Mouse (Mus musculus) pancreas, adult 10 weeks (tissue): ENCODE data around the gene Lag3. TPM values are rescaled to one million over a fixed set of nuclear protein-coding genes. Genes with fewer than 3 reads are reported as not detected.

Experiments used
- polyA plus RNA-seq: library from polyadenylated mRNA; stranded (reverse); fragments of 350-450 nt; fragmentation: Illumina TruSeq; extraction: RNeasy Lipid Tissue Mini Kit (QIAGEN cat#74804); gene quantifications from one replicate; pipeline ENCODE4 v1.2.3, GENCODE M21; 2015; ENCODE audit warnings: low read depth, low replicate concordance; ENCODE audit not compliant: insufficient read depth

The Lag3 gene
- polyA plus RNA-seq, result 2.0 TPM

GRCm38 (mm10) chr6:124911533-124912218, at the start of gene Lag3:
Gene Lag3, minus strand, starts transcription at chr6:124911705.

GRCm38 (mm10) chr6:124930754-124931524, 19.4 kb upstream of the Lag3 start, which contains the start of gene Mlf2:
Gene Mlf2, plus strand, starts transcription at chr6:124931386.

GRCm38 (mm10) chr6:124919695-124920317, 8.3 kb upstream of the Lag3 start, which contains the start of gene Ptms:
Gene Ptms, minus strand, starts transcription at chr6:124920103.

GRCm38 (mm10) chr6:124887986-124888385, 23.5 kb downstream of the Lag3 start, which contains the start of gene Cd4:
Gene Cd4, minus strand, starts transcription at chr6:124888221.

GRCm38 (mm10) chr6:124863658-124864298, 47.7 kb downstream of the Lag3 start, which contains the start of gene Gpr162:
Gene Gpr162, minus strand, starts transcription at chr6:124863983.

GRCm38 (mm10) chr6:124856916-124857839, 54.3 kb downstream of the Lag3 start, which contains the start of gene P3h3:
Gene P3h3, minus strand, starts transcription at chr6:124857752.

Other genes with a start within 250 kb of the Lag3 start
- gene Lpcat3, start 248.7 kb downstream of the Lag3 start, polyA plus RNA-seq, result 19.6 TPM
- gene Emg1, start 199.5 kb downstream of the Lag3 start, polyA plus RNA-seq, result 33.9 TPM
- 33.9 TPM for gene Phb2, start 199.4 kb downstream of the Lag3 start, polyA plus RNA-seq
- gene Ptpn6, start 173.0 kb downstream of the Lag3 start, polyA plus RNA-seq, result 7.1 TPM
- gene Grcc10, start 170.3 kb downstream of the Lag3 start, polyA plus RNA-seq, result 65.8 TPM
- 0.89 TPM for gene Gm45234, start 155.7 kb downstream of the Lag3 start, polyA plus RNA-seq
- 10.0 TPM for gene Atn1, start 155.2 kb downstream of the Lag3 start, polyA plus RNA-seq
- 4.1 TPM for gene Eno2, start 142.0 kb downstream of the Lag3 start, polyA plus RNA-seq
- gene Lrrc23, start 132.0 kb downstream of the Lag3 start, polyA plus RNA-seq, result 0.98 TPM
- gene Spsb2, start 103.0 kb downstream of the Lag3 start, polyA plus RNA-seq, result 4.9 TPM
- gene Tpi1, start 97.4 kb downstream of the Lag3 start, polyA plus RNA-seq, result 34.3 TPM
- 17.3 TPM for gene Usp5, start 82.2 kb downstream of the Lag3 start, polyA plus RNA-seq
- gene Cdca3, start 82.2 kb downstream of the Lag3 start, polyA plus RNA-seq, result 0.87 TPM
- 0.46 TPM for gene Gnb3, start 71.4 kb downstream of the Lag3 start, polyA plus RNA-seq
- gene P3h3, start 54.0 kb downstream of the Lag3 start, polyA plus RNA-seq, result 8.8 TPM
- not detected for gene Gpr162, start 47.7 kb downstream of the Lag3 start, polyA plus RNA-seq
- gene Cd4, start 23.5 kb downstream of the Lag3 start, polyA plus RNA-seq, result not detected
- 234 TPM for gene Ptms, start 8.4 kb upstream of the Lag3 start, polyA plus RNA-seq
- gene Mlf2, start 19.7 kb upstream of the Lag3 start, polyA plus RNA-seq, result 42.2 TPM
- 22.9 TPM for gene Cops7a, start 53.8 kb upstream of the Lag3 start, polyA plus RNA-seq
- gene Pianp, start 85.0 kb upstream of the Lag3 start, polyA plus RNA-seq, result 2.4 TPM
- gene Zfp384, start 97.4 kb upstream of the Lag3 start, polyA plus RNA-seq, result 19.0 TPM
- gene Ing4, start 128.1 kb upstream of the Lag3 start, polyA plus RNA-seq, result 15.3 TPM
- gene Acrbp, start 138.0 kb upstream of the Lag3 start, polyA plus RNA-seq, result 13.7 TPM
- not detected for gene Lpar5, start 156.2 kb upstream of the Lag3 start, polyA plus RNA-seq
- 21.1 TPM for gene Chd4, start 184.3 kb upstream of the Lag3 start, polyA plus RNA-seq
- gene Nop2, start 220.2 kb upstream of the Lag3 start, polyA plus RNA-seq, result 5.7 TPM
- 7.2 TPM for gene Iffo1, start 233.5 kb upstream of the Lag3 start, polyA plus RNA-seq